In genomic region chr6:48626464-48626863, GRCm38 (mm10) we compare ENCODE assay signal across 8 mouse cellular contexts. TPM values are rescaled to one million over a fixed set of nuclear protein-coding genes. Genes with fewer than 3 reads are reported as not detected.
DNase-seq lines count a peak whose midpoint lies in the region; ATAC-seq and TF ChIP-seq lines count a peak whose summit lies in the region.

Gene AI854703, plus strand, starts transcription at chr6:48626764.

- peaks cover 23% of the 10 kb centered on the region for H3K27me3 ChIP-seq in heart, embryonic 15.5 days
- peaks cover 26% of the 10 kb centered on the region for H3K27me3 ChIP-seq in hindbrain, embryonic 11.5 days (ENCODE audit: control insufficient read depth, insufficient read depth, low read length)
- H3K27me3 ChIP-seq in liver, embryonic 13.5 days = peaks cover 50% of the 10 kb centered on the region

- TF ChIP-seq CTCF in bone marrow, adult 2 months (IDR thresholded peaks at IDR 0.05; ENCODE audit: control insufficient read depth, insufficient read depth, low read length) = no peak

- whole genome bisulfite sequencing in heart, embryonic 15.5 days = 35% methylated on average over 8 of the region's 8 CpGs
- WGBS in bone marrow, adult 2 months = 80% methylated on average over 8 of the region's 8 CpGs
- 35% methylated on average over 8 of the region's 8 CpGs for WGBS in hindbrain, embryonic 11.5 days
- WGBS in liver, embryonic 13.5 days (ENCODE audit: insufficient replicate concordance) = 41% methylated on average over 8 of the region's 8 CpGs

- H3K4me1 ChIP-seq in heart, embryonic 15.5 days (replicated peaks) = peaks cover 24% of the 10 kb centered on the region
- no peaks in the 10 kb centered on the region for H3K4me1 ChIP-seq in bone marrow, adult 2 months (ENCODE audit: control insufficient read depth, insufficient read depth, low read length)
- peaks cover 2% of the 10 kb centered on the region for H3K4me1 ChIP-seq in hindbrain, embryonic 11.5 days (replicated peaks; ENCODE audit: control insufficient read depth, insufficient read depth, low read length)
- peaks cover 18% of the 10 kb centered on the region for H3K4me1 ChIP-seq in liver, embryonic 13.5 days (replicated peaks)

- no peak for ATAC-seq in heart, embryonic 15.5 days (replicated peaks; ENCODE audit: insufficient number of reproducible peaks, insufficient read depth, low FRiP score, low read depth)
- no peak for ATAC-seq in hindbrain, embryonic 11.5 days (ENCODE audit: low FRiP score)
- ATAC-seq in liver, embryonic 13.5 days (ENCODE audit: low read depth) = no peak

- no peaks in the 10 kb centered on the region for H3K36me3 ChIP-seq in heart, embryonic 15.5 days
- no peaks in the 10 kb centered on the region for H3K36me3 ChIP-seq in hindbrain, embryonic 11.5 days (ENCODE audit: control insufficient read depth, insufficient read depth, low read length)
- no peaks in the 10 kb centered on the region for H3K36me3 ChIP-seq in liver, embryonic 13.5 days

- peak within 1 kb of the TSS; percentile 56 for H3K4me3 ChIP-seq in heart, embryonic 15.5 days
- H3K4me3 ChIP-seq in bone marrow, adult 2 months (replicated peaks; ENCODE audit: control insufficient read depth, low read depth, low read length) = peak within 1 kb of the TSS; percentile 11
- H3K4me3 ChIP-seq in hindbrain, embryonic 11.5 days (ENCODE audit: low read depth, low read length) = peak within 1 kb of the TSS; percentile 37
- H3K4me3 ChIP-seq in liver, embryonic 13.5 days (replicated peaks) = peak within 1 kb of the TSS; percentile 49

- intact Hi-C loops in heart, postnatal 36 days (cut with DNase I) = no loop called here

- peak within 1 kb of the TSS; percentile 54 for H3K9ac ChIP-seq in heart, embryonic 15.5 days
- peak within 1 kb of the TSS; percentile 25; the same call in 1 of the 2 replicates for H3K9ac ChIP-seq in hindbrain, embryonic 11.5 days (ENCODE audit: low read depth, low read length)
- H3K9ac ChIP-seq in liver, embryonic 13.5 days = peak within 1 kb of the TSS; percentile 41

- H3K9me3 ChIP-seq in heart, embryonic 15.5 days (replicated peaks) = no peaks in the 10 kb centered on the region
- no peaks in the 10 kb centered on the region for H3K9me3 ChIP-seq in hindbrain, embryonic 11.5 days (ENCODE audit: control insufficient read depth, low read length)
- H3K9me3 ChIP-seq in liver, embryonic 13.5 days (replicated peaks) = no peaks in the 10 kb centered on the region

- peak within 1 kb of the TSS; percentile 93 for H3K4me2 ChIP-seq in heart, embryonic 15.5 days
- peak within 1 kb of the TSS; percentile 64 for H3K4me2 ChIP-seq in hindbrain, embryonic 11.5 days (replicated peaks; ENCODE audit: low read depth, low read length)
- H3K4me2 ChIP-seq in liver, embryonic 13.5 days = peak within 1 kb of the TSS; percentile 70

- no peak for DNase-seq in heart, postnatal 36 days
- DNase-seq in hindbrain, embryonic 11.5 days (ENCODE audit: low spot score) = no peak
- DNase-seq in liver, embryonic 13.5 days = no peak
- no peak for DNase-seq in right cerebral cortex, postnatal 36 days (ENCODE audit: low spot score in 2 of 2)
- DNase-seq in gastrocnemius, adult 18-20 months (ENCODE audit: low spot score) = no peak
- DNase-seq in adrenal gland, adult (ENCODE audit: inconsistent age in 2 of 2, low spot score in 1 of 2) = no peak

- TF ChIP-seq POLR2A in bone marrow, adult 2 months (IDR thresholded peaks at IDR 0.05; ENCODE audit: borderline replicate concordance, control insufficient read depth, low read depth, low read length) = no peak

- no peak within 1 kb of the TSS for H3K27ac ChIP-seq in heart, embryonic 15.5 days
- H3K27ac ChIP-seq in bone marrow, adult 2 months (ENCODE audit: control insufficient read depth, insufficient read depth, low read depth, low read length, poor library complexity) = no peak within 1 kb of the TSS
- H3K27ac ChIP-seq in hindbrain, embryonic 11.5 days (ENCODE audit: low read depth, low read length) = no peak within 1 kb of the TSS
- no peak within 1 kb of the TSS for H3K27ac ChIP-seq in liver, embryonic 13.5 days

RNA-seq across cellular contexts. Expression of gene AI854703, which starts in this region (rescaled TPM):
- polyA plus RNA-seq in heart, embryonic 15.5 days (2015; fragmentation: Nextera tagmentation; extraction: Ambion mirVana) = 0.94 and 1.0 TPM in 2 replicates
- under 1 TPM; 0.33 to 0.38 TPM for total RNA-seq in heart, postnatal 36 days (2021)
- 1.2 TPM in 1 of 2 replicates, not detected in the other for polyA plus RNA-seq in bone marrow, adult 2 months (2011; ENCODE audit: insufficient read depth, insufficient read length, low replicate concordance, missing spikeins)
- polyA plus RNA-seq in hindbrain, embryonic 11.5 days (2014; fragmentation: Nextera tagmentation; extraction: Ambion mirVana) = 1.1 and 1.2 TPM in 2 replicates
- 0.20 and 0.28 TPM in 2 replicates for polyA plus RNA-seq in liver, embryonic 13.5 days (2015; fragmentation: Nextera tagmentation; extraction: Ambion mirVana)
- under 1 TPM; 0.76 to 0.78 TPM for total RNA-seq in gastrocnemius, adult 18-20 months (2021)
